ENCODE assay signal across 16 mouse cellular contexts in the genomic region with DNA sequence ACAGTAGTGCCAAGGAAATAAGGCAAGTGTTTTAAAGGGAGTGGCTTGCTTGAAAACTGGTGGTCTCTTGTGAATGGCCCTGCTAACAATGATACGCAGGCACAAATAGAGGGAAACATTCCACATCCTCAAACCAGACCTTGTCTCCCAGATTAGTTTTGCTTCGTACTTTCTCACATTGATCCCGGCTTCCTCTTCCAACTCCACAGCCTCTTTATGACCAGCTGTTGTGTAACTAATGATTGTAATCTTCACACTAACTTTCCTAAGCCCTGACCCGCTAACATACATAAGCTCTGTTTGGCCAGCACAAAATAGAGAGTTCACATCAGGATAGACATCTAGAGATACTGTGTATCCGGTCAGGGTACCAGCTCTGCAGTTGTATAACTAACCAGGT.
"Had no signal": no experiment of that assay in that cellular context is flagged by ENCODE, and none has a peak within 500 bp of the region (broad histone marks: within the 10 kb centered on the region; RNA-seq: fewer than 3 reads in every experiment).

No protein-coding gene starts in this region.

- H3K4me1 ChIP-seq: kidney, embryonic 15.5 days; midbrain, embryonic 12.5 days; neural tube, embryonic 13.5 days had no signal

- DNase-seq: kidney, adult 18-20 months; kidney, postnatal 25 days; lung, postnatal 10 days; lung, postnatal 4 days; right cerebral cortex, adult 18-20 months; right cerebral cortex, postnatal 25 days; thymus, adult 2 months; thymus, postnatal 25 days had no signal

- H3K9me3 ChIP-seq: kidney, embryonic 15.5 days; limb, embryonic 12.5 days; midbrain, embryonic 12.5 days; neural tube, embryonic 13.5 days had no signal

- H3K27me3 ChIP-seq: kidney, embryonic 15.5 days; limb, embryonic 12.5 days; midbrain, embryonic 12.5 days; neural tube, embryonic 13.5 days had no signal

- H3K4me2 ChIP-seq: kidney, embryonic 15.5 days; limb, embryonic 12.5 days; midbrain, embryonic 12.5 days; neural tube, embryonic 13.5 days had no signal

- H3K9ac ChIP-seq: kidney, embryonic 15.5 days; limb, embryonic 12.5 days; liver, embryonic 14.5 days; midbrain, embryonic 12.5 days; neural tube, embryonic 13.5 days had no signal

- H3K36me3 ChIP-seq: kidney, embryonic 15.5 days; limb, embryonic 12.5 days; midbrain, embryonic 12.5 days; neural tube, embryonic 13.5 days had no signal

- H3K4me3 ChIP-seq: kidney, embryonic 15.5 days; left cerebral cortex, adult 2 months; limb, embryonic 12.5 days; midbrain, embryonic 12.5 days; neural tube, embryonic 13.5 days had no signal

- H3K27ac ChIP-seq: kidney, embryonic 15.5 days; left cerebral cortex, adult 2 months; limb, embryonic 12.5 days; liver, embryonic 14.5 days; midbrain, embryonic 12.5 days; neural tube, embryonic 13.5 days had no signal

- ATAC-seq: inflammation-experienced regulatory T-cells, adult 6 months; midbrain, embryonic 16.5 days had no signal
